Mouse (Mus musculus) heart, embryonic 12.5 days (tissue): ENCODE data around the gene Gria3. TPM values are rescaled to one million over a fixed set of nuclear protein-coding genes. Genes with fewer than 3 reads are reported as not detected.

ENCODE experiments used
- ATAC-seq: fragments of 200-750 bp; cut with Nextera tagmentation; 2 replicates; pipeline ENCODE4 v1.8.0; 2017; ENCODE audit warnings: moderate TSS enrichment, moderate library complexity; ENCODE audit not compliant: insufficient number of reproducible peaks, low FRiP score
- H3K27ac ChIP-seq: fragments of 300-500 bp; sonication (generic); 2 replicates; pipeline ENCODE4 v1.5.1; 2016; ENCODE audit warnings: mild to moderate bottlenecking, moderate library complexity; ENCODE audit not compliant: poor library complexity, severe bottlenecking
- H3K27me3 ChIP-seq: fragments of 300-500 bp; sonication (generic); replicated peaks from 2 replicates; pipeline ENCODE4 v1.6.1; 2016; ENCODE audit warnings: mild to moderate bottlenecking, moderate library complexity
- H3K36me3 ChIP-seq: fragments of 300-500 bp; sonication (generic); 2 replicates; pipeline ENCODE4 v1.6.1; 2016; ENCODE audit warnings: mild to moderate bottlenecking, moderate library complexity
- H3K4me1 ChIP-seq: fragments of 300-500 bp; sonication (generic); replicated peaks from 2 replicates; pipeline ENCODE4 v1.6.1; 2016; ENCODE audit warnings: mild to moderate bottlenecking
- H3K4me2 ChIP-seq: fragments of 300-500 bp; sonication (generic); 2 replicates; pipeline ENCODE4 v1.6.1; 2016; ENCODE audit warnings: mild to moderate bottlenecking, moderate library complexity
- H3K4me3 ChIP-seq: fragments of 300-500 bp; sonication (generic); 2 replicates; pipeline ENCODE4 v1.5.1; 2016; ENCODE audit warnings: mild to moderate bottlenecking
- H3K9ac ChIP-seq: fragments of 300-500 bp; sonication (generic); 2 replicates; pipeline ENCODE4 v1.6.1; 2016; ENCODE audit warnings: mild to moderate bottlenecking, moderate library complexity
- H3K9me3 ChIP-seq: fragments of 300-500 bp; sonication (generic); replicated peaks from 2 replicates; pipeline ENCODE4 v1.6.1; 2016; ENCODE audit warnings: mild to moderate bottlenecking, moderate library complexity
- WGBS: fragments of 180-500 bp; shearing (Covaris S2); methylation state at CpG from one replicate; pipeline ENCODE4 v1.1.7; 2016; 5-methylcytosine and 5-hydroxymethylcytosine counted together
- polyA plus RNA-seq: library from polyadenylated mRNA; unstranded; fragments of >200 nt; fragmentation: Nextera tagmentation; extraction: Ambion mirVana; gene quantifications from 2 replicates; pipeline ENCODE4 v1.2.1, GENCODE M21; 2016

The Gria3 gene
- polyA plus RNA-seq, 1 experiment from 2014 or later = 7.3 TPM

DNA sequence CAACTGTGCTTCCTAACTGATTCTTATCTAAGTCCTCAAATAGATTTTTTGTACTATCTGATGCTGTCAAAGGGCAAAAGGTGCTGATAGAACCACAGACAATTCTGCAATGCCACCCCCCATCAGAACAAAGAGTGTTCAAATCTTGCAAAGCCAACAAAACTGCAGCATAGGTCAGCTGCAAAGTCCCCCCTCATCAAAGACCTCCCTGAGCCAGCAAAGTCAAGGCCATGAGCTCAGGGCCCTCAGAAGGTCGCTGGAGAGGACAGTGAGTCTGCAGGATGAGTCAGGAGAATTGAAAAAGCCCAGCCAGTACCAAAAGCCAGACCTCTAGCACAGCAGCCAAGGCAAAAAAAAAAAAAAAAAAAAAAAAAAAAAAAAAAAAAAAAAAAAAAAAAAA, 34.9 kb downstream of the Gria3 start:
- Histone ChIP-seq H3K4me2 (no peak overlapping the region), H3K36me3 (no peaks in the 10 kb centered on the region), H3K9ac (no peak overlapping the region), H3K4me1 (no peaks in the 10 kb centered on the region), H3K27ac (no peak overlapping the region), H3K4me3 (no peak overlapping the region), H3K27me3 (no peaks in the 10 kb centered on the region), H3K9me3 (no peaks in the 10 kb centered on the region)
- WGBS = 6% methylated on average over 1 of the region's 1 CpGs
- no peak for ATAC-seq

DNA sequence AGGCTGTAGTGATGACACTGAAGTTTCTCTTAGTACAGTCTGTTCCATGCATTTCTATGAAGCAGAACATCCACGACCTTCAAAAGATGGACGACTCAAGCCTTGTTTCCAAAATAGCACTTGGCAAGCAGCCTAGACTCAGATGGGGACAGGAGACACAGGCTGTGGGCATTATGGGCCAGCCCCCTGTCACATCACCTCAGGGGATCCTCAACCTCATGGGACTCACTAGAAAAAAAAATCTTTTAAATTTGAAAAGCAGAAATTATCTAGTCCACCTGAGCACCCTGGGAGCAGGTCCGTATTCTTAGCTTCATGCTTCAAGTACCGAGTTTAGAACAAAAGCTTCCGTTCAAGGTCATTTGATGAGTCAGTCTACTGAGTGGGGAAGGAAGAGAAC, 38.2 kb downstream of the Gria3 start:
- no peaks in the 10 kb centered on the region for H3K36me3 ChIP-seq
- no peak overlapping the region for H3K9ac ChIP-seq
- H3K4me3 ChIP-seq = no peak overlapping the region
- H3K4me1 ChIP-seq = no peaks in the 10 kb centered on the region
- ATAC-seq = no peak
- H3K27me3 ChIP-seq = no peaks in the 10 kb centered on the region
- no peak overlapping the region for H3K27ac ChIP-seq
- H3K4me2 ChIP-seq = no peak overlapping the region
- 67% methylated on average over 5 of the region's 5 CpGs for WGBS
- H3K9me3 ChIP-seq = no peaks in the 10 kb centered on the region

DNA sequence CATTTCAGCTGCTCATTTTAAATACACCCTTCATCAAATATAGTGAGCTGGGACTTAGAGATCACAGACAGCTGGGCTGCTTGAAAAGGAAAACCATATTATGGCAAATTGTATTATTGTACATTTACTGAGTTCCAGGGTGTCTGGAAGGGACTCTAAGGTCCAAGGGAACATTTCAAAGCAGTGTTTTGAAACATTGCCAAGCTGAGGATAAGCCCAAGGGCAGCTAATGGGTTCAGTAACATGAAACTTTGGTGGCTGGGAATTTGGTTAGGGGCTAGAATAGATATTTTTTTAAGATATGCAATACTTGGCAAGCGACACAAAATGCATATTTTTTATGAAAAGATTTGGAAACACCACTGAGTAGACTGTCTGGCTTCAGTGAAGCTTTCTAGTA, 48.2 kb downstream of the Gria3 start:
- no peak overlapping the region for H3K4me2 ChIP-seq
- no peak overlapping the region for H3K4me3 ChIP-seq
- H3K9ac ChIP-seq = no peak overlapping the region
- no peaks in the 10 kb centered on the region for H3K36me3 ChIP-seq
- H3K9me3 ChIP-seq = no peaks in the 10 kb centered on the region
- H3K27me3 ChIP-seq = no peaks in the 10 kb centered on the region
- WGBS = 53% methylated on average over 1 of the region's 1 CpGs
- ATAC-seq = no peak
- no peaks in the 10 kb centered on the region for H3K4me1 ChIP-seq
- H3K27ac ChIP-seq = no peak overlapping the region

DNA sequence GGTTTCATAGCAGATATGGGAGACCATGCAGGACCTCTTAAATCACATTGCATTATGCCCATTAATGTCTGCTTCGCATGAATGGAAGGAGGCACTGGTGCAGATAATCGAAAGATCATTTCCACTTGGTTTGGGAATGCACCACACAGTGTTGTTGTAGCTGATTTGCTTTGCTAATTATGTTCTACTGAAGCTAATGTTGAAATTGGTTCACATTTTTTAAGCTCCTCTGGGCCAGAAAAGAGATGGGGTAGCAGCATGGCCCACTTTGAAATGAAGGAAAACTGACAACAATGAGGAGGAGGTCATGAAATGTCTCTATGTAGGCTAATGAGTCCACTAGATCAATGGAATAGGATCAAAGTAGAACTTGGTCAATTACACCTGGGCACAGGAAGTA, 76.8 kb downstream of the Gria3 start:
- no peak overlapping the region for H3K27ac ChIP-seq
- H3K27me3 ChIP-seq = no peaks in the 10 kb centered on the region
- no peak overlapping the region for H3K4me3 ChIP-seq
- H3K4me2 ChIP-seq = no peak overlapping the region
- no peak overlapping the region for H3K9ac ChIP-seq
- H3K9me3 ChIP-seq = no peaks in the 10 kb centered on the region
- no peaks in the 10 kb centered on the region for H3K4me1 ChIP-seq
- no peak for ATAC-seq
- no peaks in the 10 kb centered on the region for H3K36me3 ChIP-seq
- 73% methylated on average over 2 of the region's 2 CpGs for WGBS

DNA sequence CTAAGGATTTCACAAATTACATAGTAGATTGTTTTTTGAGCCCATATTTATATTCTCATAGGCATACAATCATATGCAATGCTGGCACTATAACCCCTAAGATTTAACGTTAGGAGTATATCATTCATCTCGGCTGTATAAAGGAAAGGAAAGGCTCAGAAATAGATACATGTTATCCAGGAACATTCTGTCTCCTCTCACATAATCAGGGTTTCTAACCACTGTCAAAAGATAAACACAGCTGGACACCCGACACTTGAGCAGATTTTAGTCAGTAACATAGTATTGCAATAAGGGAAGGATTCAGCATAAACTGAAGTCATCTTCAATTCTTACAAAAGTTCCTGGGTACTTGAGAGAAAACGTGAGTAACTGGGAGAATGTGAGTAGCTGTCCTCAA, 95.9 kb downstream of the Gria3 start:
- Histone ChIP-seq H3K27me3 (no peaks in the 10 kb centered on the region), H3K36me3 (no peaks in the 10 kb centered on the region), H3K4me3 (no peak overlapping the region), H3K9ac (no peak overlapping the region), H3K9me3 (no peaks in the 10 kb centered on the region), H3K4me2 (no peak overlapping the region), H3K27ac (no peak overlapping the region), H3K4me1 (no peaks in the 10 kb centered on the region)
- WGBS = 63% methylated on average over 4 of the region's 4 CpGs
- no peak for ATAC-seq

DNA sequence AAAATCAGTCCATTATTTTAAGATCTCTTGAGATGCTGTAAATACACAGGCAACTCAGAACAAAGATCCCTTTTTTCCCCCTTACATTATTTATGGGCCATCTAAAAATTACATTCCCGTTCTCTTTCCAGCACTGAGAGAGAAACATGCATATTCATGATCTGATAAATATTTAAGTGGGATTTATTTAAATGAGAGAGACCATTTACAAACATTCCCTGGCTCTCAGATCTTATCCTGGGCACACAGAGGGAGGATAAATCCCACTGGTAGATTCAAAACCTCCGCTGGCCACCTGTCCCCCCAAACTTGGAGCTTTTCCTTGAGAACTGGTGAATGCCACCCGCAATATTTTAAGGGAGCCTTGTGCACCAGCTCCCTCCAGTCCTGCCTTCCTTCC, 104.7 kb downstream of the Gria3 start:
- 63% methylated on average over 3 of the region's 3 CpGs for WGBS
- H3K36me3 ChIP-seq = no peaks in the 10 kb centered on the region
- H3K9me3 ChIP-seq = no peaks in the 10 kb centered on the region
- no peaks in the 10 kb centered on the region for H3K27me3 ChIP-seq
- no peak overlapping the region for H3K4me3 ChIP-seq
- H3K4me2 ChIP-seq = no peak overlapping the region
- H3K9ac ChIP-seq = no peak overlapping the region
- no peak overlapping the region for H3K27ac ChIP-seq
- ATAC-seq = no peak
- H3K4me1 ChIP-seq = no peaks in the 10 kb centered on the region

DNA sequence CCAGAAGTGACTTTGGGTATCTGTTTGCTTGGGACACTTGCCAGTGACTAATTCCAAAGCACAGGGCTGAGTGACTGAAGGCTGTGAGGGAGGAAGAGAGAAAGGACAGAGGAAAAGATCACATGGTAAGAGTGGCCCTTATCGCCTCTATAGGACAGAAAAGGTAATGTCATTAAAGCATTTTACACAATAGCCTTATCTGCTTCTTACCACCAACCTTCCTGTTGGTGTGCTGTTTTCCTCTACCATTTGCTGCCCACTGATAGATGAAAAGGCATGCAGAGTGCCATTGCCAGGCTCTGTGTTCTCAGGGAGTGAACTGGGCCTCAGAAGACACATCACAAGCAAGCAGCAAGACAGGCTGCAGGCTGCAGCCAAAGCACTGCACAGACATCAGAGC, 107.3 kb downstream of the Gria3 start:
- no peaks in the 10 kb centered on the region for H3K27me3 ChIP-seq
- H3K36me3 ChIP-seq = no peaks in the 10 kb centered on the region
- H3K9me3 ChIP-seq = no peaks in the 10 kb centered on the region
- 53% methylated on average over 1 of the region's 1 CpGs for WGBS
- H3K4me3 ChIP-seq = no peak overlapping the region
- H3K4me2 ChIP-seq = no peak overlapping the region
- no peaks in the 10 kb centered on the region for H3K4me1 ChIP-seq
- H3K9ac ChIP-seq = no peak overlapping the region
- no peak overlapping the region for H3K27ac ChIP-seq
- no peak for ATAC-seq

DNA sequence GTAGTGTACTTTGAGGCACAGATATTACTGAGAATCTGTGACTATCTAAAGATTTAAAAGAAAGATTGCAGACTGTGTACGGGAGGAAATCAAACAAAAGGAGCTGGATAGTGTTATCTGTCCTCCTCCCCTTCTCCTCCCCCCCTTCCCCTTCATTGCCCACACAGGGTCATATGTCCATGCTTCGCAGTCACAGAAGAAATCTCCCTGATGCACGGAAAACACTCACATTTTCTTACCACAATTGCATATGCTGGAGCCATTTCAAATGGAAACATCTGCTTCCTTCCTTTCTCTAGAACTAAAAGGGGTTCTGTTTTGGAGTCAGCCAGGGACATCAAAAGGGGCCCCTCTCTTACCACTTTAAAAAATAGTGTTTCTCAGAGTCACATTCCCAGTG, 114.3 kb downstream of the Gria3 start:
- H3K4me2 ChIP-seq = no peak overlapping the region
- H3K9me3 ChIP-seq = no peaks in the 10 kb centered on the region
- no peak overlapping the region for H3K4me3 ChIP-seq
- 47% methylated on average over 3 of the region's 3 CpGs for WGBS
- no peaks in the 10 kb centered on the region for H3K36me3 ChIP-seq
- no peak for ATAC-seq
- no peaks in the 10 kb centered on the region for H3K4me1 ChIP-seq
- H3K27ac ChIP-seq = no peak overlapping the region
- H3K9ac ChIP-seq = no peak overlapping the region
- H3K27me3 ChIP-seq = no peaks in the 10 kb centered on the region

DNA sequence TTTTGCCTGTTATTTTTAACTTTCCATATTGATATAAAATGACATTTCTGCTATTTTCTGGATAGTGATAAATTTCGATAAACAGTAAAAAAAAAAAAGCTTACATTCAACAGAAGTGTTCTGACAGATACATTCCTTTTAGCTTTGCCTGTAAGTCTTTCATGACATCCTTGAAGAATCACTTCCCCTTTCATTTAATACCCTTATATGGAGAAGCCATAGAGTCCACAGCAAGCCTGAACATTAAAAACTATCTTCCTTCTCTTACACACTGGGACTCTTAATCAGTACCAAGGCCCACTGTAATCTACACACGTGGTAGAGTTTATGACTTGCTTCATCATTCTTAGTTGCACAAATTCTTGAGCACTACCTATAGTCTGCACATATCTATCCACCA, 131.9 kb downstream of the Gria3 start:
- H3K27ac ChIP-seq = no peak overlapping the region
- H3K9ac ChIP-seq = no peak overlapping the region
- no peaks in the 10 kb centered on the region for H3K9me3 ChIP-seq
- no peaks in the 10 kb centered on the region for H3K36me3 ChIP-seq
- no peaks in the 10 kb centered on the region for H3K27me3 ChIP-seq
- no peak for ATAC-seq
- WGBS = 63% methylated on average over 2 of the region's 2 CpGs
- no peak overlapping the region for H3K4me3 ChIP-seq
- no peak overlapping the region for H3K4me2 ChIP-seq
- no peaks in the 10 kb centered on the region for H3K4me1 ChIP-seq

DNA sequence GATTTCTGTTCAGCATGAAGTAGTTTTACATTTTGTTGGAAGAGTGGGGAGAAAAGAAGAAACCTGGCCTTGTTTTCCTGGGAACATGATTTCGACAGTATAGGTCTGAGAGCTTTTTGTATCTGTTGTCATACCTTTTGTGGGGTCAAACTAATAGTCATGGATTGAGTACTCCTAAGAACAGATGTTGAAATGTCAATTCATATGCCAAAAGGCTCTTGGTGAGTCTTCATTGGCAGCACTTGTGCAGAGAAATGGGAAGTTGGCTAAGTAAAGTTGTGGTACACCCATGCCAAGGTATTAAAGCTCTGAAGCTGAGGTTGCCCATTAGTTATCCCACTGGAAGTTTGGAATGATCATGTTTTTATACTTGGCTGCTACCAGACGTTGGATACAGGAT, 135.2 kb downstream of the Gria3 start:
- Histone ChIP-seq H3K4me1 (no peaks in the 10 kb centered on the region), H3K4me3 (no peak overlapping the region), H3K27me3 (no peaks in the 10 kb centered on the region), H3K27ac (no peak overlapping the region), H3K36me3 (no peaks in the 10 kb centered on the region), H3K9ac (no peak overlapping the region), H3K9me3 (no peaks in the 10 kb centered on the region), H3K4me2 (no peak overlapping the region)
- WGBS = 65% methylated on average over 2 of the region's 2 CpGs
- ATAC-seq = no peak

DNA sequence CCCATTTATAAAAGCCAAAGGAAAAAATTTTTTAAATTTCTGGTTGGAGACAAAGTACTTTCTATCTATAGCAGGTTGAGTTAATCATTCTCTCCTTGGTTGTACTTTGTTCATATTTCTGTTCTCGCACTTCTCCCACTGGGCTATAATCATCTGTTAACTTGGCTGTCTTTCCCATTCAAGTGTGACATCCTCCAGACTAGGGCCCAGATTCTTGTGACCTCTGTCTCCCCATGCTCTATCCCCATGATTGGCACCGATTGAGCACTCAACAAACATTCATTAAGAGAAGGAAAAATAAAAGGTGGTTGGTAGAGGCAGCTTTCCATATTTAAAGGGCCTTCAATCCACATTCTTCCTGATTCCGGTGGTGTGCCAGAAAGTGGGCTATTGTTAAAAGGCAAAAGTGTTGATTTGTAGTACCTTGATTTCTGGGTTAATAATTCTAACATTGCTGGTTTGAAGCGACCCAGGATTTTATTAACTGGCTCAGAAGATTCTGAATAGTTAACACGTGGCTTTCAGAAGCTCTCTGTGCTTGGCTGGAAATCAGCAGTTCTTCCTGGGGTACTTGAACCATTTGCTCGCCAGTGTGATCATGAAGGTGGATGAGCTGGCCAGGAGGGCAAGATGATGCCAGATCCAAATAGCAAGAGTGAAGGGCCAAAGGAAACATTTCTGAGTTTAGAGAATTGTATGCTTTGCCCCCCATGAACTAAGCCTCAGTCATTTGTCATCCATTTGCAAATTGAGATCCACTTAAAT, 161.8 kb downstream of the Gria3 start:
- Histone ChIP-seq H3K36me3 (no peaks in the 10 kb centered on the region), H3K4me2 (no peak overlapping the region), H3K4me1 (no peaks in the 10 kb centered on the region), H3K27ac (no peak overlapping the region), H3K4me3 (no peak overlapping the region), H3K27me3 (no peaks in the 10 kb centered on the region), H3K9ac (no peak overlapping the region), H3K9me3 (no peaks in the 10 kb centered on the region)
- no peak for ATAC-seq
- WGBS = 62% methylated on average over 6 of the region's 6 CpGs

DNA sequence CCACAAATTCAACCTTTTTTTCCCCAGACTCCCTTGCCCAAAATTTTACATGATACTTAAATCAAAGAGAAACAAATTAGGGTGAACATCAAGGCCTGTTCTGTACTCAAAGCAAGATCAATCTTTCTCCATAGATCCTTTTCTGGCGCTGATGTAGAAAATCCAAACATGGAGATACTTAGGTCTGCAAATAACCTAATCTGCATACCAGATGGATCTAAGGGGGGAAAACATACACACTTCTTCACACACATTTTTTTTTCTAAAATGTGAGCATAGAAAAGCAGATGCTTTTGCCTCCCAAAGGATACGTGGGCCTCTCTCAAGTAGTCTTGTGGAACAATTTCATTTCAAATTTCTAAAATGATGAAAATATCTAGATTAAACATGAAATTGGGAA, 164.2 kb downstream of the Gria3 start:
- ATAC-seq = no peak
- Histone ChIP-seq H3K9ac (no peak overlapping the region), H3K36me3 (no peaks in the 10 kb centered on the region), H3K4me2 (no peak overlapping the region), H3K4me1 (no peaks in the 10 kb centered on the region), H3K4me3 (no peak overlapping the region), H3K27me3 (no peaks in the 10 kb centered on the region), H3K27ac (no peak overlapping the region), H3K9me3 (no peaks in the 10 kb centered on the region)
- WGBS = 66% methylated on average over 2 of the region's 2 CpGs
